Mouse (Mus musculus): ENCODE measurements around the gene Atp5e.

The Atp5e gene

GRCm38 (mm10) chr2:174446492-174446891 lies 17.4 kb downstream of the Atp5e start:
- DNase-seq = no peak

DNA sequence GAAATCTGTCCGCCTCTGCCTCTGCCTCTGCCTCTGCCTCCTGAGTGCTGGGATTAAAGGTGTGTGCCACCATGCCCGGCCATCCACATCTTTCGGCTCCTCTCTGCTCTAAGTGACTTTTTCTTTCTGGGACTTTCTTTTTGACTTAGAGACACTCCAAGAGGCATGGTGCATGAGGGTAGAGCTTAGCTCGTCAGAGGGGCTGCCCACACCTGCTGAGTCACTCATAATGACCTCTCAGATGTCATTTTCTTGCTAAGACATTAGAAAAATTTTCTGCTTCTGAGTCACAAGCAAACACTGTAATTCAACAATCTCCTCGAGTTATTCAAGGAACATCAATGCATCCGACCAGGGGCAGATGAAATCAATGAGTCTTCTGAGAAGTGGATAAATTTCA lies 18.9 kb downstream of the Atp5e start:
- DNase-seq = no peak

- no peak for DNase-seq
These were observed 19.5 kb downstream of the Atp5e start for GRCm38 (mm10) chr2:174444359-174444758.

DNA sequence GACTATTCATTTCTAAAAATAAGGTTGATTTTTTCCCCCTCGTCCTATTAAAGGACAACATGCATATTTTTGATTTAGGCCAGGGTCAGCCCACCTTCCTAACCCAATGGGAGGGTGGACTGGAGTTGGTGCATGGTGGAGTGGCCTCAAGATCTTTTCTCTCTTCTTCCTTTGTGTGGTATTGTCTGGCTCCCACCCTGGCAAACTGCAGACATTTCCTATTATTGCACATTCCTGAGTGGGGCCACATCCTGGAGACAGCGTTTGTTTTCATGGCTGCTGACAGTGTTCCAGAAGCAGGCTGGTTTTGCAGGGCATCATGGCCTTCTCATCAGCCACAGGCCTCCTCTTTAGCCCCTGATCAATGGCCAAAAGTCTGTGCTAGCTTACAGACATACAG lies 20.9 kb downstream of the Atp5e start:
- DNase-seq = no peak

DNA sequence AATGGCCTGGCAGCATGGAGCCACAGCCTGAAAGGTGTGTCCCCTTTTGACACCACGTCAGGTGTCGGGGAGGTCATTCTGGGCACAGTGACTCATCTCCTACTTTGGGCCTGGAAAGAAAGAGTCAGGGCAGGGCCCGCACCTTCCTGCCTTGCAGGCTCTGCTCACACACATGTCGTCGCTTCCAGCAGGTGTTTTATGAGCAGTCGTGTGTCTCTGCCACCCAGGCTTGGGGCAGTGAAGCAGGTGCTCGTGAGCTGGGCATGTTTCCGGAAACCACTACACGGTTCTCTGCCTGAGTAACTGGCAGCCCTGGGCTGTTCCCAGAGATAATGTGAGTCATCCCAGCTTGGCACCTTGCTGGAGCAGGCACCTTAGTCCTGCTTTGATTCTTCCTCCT lies 21.4 kb downstream of the Atp5e start:
- DNase-seq = peak; percentile 24 to 31

DNA sequence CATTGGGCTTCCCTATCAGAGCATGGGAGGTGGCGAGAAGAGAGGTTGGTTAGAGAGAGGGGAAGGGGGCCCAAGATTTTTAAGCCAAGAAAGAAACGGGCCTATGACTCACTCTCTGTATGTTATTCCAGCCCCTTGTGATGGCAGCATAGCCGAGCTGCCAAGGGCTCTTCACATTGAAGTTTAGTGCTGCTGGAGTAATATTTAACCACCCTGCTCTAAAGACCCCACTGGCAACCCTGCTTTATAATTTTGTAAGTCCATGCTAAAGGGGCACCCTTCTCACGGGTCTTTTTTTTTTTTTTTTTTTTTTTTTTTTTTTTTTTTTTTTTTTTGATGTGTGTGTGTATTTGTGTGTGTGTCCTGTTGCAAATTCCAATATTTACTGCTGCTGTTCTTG lies 22.0 kb downstream of the Atp5e start:
- DNase-seq = no peak

- no peak for DNase-seq
These were observed 23.9 kb downstream of the Atp5e start for GRCm38 (mm10) chr2:174439961-174440360.

GRCm38 (mm10) chr2:174439450-174439838 lies 24.5 kb downstream of the Atp5e start:
- DNase-seq = peak; percentile 27 to 34

GRCm38 (mm10) chr2:174438737-174439449 lies 25.0 kb downstream of the Atp5e start, which contains the start of gene Ctsz:
Gene Ctsz, minus strand, starts transcription at chr2:174439039.
- peak; percentile 78 to 82 for DNase-seq

GRCm38 (mm10) chr2:174438181-174438580 lies 25.7 kb downstream of the Atp5e start:
- no peak for DNase-seq

- DNase-seq = peak; percentile 71 to 74
These were observed 26.3 kb downstream of the Atp5e start for GRCm38 (mm10) chr2:174437697-174437982.

DNA sequence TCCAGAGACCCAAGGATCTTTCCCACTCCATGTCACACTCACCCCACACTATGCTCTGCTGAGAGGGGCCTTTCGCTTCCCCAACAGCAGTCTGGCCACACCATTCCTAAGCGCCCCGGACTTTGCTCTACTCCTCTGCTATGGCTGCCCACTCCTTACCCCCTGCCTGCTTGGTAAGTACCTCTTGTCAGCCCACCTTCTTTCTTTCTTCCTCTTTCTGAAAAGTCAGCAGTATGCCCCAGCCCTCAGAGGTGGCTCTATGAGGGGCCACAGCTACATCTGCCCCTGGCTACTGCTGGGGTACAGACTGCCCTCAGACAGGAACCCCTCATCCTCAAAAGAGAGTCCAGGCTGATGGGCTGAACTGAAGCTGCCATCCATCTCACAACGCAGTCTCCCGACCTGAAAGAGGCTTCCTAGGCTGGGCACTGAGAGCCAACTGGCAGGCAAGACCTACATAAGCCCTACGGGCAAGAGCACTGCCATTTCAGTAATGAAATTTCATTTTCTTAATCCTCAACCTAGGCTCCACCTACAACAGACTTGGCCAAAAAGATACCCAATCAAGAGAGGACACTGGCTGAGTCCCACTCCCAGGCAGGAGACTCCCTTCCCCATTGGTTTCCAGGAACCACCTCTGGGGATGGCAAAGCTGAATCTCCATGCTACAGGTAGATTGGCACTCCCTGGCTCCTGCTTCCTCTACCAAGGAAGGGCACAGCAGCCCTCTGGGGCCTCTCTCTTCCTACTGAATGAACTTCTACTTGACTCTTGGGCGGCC lies 26.8 kb downstream of the Atp5e start:
- DNase-seq = peak; percentile 53 to 58

DNA sequence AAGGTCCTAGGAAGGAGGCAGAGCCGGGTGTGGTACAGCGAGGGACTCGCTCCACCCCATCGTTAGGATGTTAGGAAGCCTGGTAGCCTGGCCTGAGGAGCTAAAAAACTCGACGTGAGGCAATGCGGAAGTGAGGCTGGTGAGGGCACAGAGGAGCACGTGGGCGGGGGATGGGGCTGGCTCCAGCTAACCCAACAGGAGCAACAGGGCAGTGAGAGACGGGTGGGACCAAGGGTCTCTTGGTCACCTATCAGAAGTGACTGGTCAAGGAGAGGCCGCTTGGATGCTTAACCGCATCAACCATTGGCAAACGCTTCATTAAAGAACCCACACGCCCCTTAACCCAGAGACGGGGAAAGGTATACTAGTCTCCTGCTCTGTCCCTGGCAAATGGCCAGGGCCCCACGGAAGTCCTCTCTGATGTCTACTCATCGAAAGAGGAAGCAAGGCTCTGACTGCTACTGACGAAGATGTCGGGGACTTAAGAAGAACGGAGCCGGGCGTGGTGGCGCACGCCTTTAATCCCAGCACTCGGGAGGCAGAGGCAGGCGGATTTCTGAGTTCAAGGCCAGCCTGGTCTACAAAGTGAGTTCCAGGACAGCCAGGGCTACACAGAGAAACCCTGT lies 27.7 kb downstream of the Atp5e start:
- peak; percentile 78 to 80 for DNase-seq

DNA sequence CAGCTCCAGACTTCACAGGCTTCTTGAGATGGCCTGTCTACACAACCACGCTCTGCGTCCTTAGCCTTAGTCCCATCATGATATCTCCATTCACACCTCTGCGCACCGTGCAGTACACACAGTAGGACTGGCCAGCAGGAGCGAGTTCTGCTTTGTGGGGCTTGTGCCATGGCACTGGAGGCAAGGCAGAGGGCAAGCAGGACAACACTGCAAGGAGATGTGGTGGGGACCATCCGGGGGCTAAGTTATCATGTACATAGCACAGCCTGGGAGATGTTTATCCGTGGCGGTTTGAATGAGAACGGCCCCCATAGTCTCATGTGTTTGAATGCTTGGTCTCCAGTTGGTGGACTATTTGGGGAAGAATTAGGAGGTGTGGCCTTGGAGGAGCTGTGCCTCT lies 29.0 kb downstream of the Atp5e start:
- DNase-seq = no peak

- DNase-seq = no peak
These were observed 34.8 kb downstream of the Atp5e start for GRCm38 (mm10) chr2:174428996-174429591.

- no peak for DNase-seq
These were observed 35.6 kb downstream of the Atp5e start for GRCm38 (mm10) chr2:174428076-174428835.

- DNase-seq = no peak
These were observed 37.0 kb downstream of the Atp5e start for GRCm38 (mm10) chr2:174426856-174427255.

DNA sequence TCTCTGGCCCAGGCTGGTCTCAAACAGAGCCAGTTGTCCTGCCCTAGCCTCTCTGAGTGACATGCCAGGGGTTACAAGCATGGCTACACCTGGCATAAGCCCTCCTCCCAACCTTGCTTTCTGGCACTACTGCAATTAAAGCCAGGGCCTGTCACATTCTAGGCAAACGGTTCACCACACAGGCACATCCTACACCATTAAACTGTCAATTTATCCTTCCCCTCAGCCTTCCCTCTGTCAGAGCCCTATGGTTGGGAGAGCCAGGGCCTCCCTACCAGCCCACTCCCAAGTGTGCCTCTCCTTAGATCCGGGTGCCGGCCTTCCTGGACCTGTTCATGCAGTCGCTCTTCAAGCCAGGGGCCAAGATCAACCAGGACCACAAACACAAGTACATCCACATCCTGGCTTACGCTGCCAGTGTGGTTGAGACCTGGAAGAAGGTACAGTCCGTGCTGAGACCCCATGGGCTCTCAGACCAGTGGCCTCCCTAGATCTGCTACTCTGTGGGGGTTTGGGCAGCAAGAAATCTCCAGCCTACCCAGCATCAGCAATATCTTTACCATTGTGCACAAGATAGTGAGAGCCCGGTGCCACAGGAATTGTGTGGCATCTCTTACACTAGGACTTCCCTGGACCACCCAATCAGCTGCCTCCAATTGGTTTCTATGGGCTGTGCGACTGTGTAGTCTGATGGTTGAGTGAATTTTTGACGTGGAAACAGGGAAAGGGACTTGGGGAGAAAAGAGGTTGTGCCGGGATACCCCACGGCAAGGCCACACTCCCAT lies 39.4 kb downstream of the Atp5e start:
- DNase-seq = no peak

GRCm38 (mm10) chr2:174421107-174421506 lies 42.8 kb downstream of the Atp5e start:
- DNase-seq = no peak

- DNase-seq = peak; percentile 96 to 97
These were observed 48.1 kb downstream of the Atp5e start, which contains the start of gene Nelfcd for GRCm38 (mm10) chr2:174415731-174416310. Gene Nelfcd, plus strand, starts transcription at chr2:174415804.

DNA sequence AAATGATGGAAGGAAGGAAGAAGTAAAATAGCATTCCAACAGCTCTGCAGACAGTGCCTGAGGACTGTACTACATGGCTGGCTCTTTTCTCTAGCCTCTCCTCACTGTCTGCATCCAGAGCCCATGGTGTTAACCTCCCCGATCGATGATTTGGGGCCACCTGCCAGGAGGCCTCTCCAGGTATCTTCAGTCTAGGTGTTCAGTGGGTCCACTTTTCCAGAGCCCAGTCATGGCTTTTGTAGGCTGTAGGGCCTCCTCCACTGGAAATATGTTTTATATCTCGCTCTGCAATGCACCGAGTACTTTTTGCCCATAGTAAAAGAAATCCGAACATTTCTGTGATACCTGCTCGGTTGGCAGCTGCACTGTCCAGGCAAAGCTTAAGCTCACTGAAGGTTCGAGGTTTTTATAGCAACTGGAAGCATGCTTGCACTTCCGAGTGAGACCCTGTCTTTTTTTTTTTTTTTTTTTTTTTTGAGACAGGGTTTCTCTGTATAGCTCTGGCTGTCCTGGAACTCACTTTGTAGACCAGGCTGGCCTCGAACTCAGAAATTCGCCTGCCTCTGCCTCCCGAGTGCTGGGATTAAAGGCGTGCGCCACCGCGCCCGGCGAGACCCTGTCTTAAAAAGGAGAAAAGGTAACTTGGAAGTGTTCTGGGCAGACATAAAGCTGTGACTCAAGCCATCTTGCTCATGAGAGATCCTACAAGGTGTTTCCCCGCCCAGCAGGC lies 48.7 kb downstream of the Atp5e start:
- no peak for DNase-seq
